Mouse (Mus musculus) hindbrain, embryonic 16.5 days (tissue): ENCODE measurements around the gene Ly6g6f. TPM values are rescaled to one million over a fixed set of nuclear protein-coding genes. Genes with fewer than 3 reads are reported as not detected.
A peak's percentile ranks its signal among the peaks of the same experiment; 100 is the strongest.
"Not testable (repeated sequence)": the region's sequence is repeated elsewhere in the genome, so short reads cannot be mapped to it uniquely, and the experiment has no call there.

Experiments
- ATAC-seq: fragments of 200-750 bp; cut with Nextera tagmentation; 2 replicates; pipeline ENCODE4 v1.8.0; 2017; ENCODE audit warnings: moderate TSS enrichment, moderate library complexity
- H3K27ac ChIP-seq: fragments of 300-500 bp; sonication (generic); 2 replicates; pipeline ENCODE4 v1.5.1; 2014; ENCODE audit warnings: low read depth, mild to moderate bottlenecking, control low read depth, low read length, moderate library complexity
- H3K27me3 ChIP-seq: fragments of 300-500 bp; sonication (generic); replicated peaks from 2 replicates; pipeline ENCODE4 v1.6.1; 2014; ENCODE audit warnings: low read length; ENCODE audit not compliant: control insufficient read depth, insufficient read depth
- H3K36me3 ChIP-seq: fragments of 300-500 bp; sonication (generic); 2 replicates; pipeline ENCODE4 v1.6.1; 2014; ENCODE audit warnings: mild to moderate bottlenecking, low read length, moderate library complexity, mixed read lengths; ENCODE audit not compliant: control insufficient read depth, insufficient read depth
- H3K4me1 ChIP-seq: fragments of 300-500 bp; sonication (generic); 2 replicates; pipeline ENCODE4 v1.6.1; 2014; ENCODE audit warnings: low read depth, low read length; ENCODE audit not compliant: control insufficient read depth, insufficient read depth
- H3K4me2 ChIP-seq: fragments of 300-500 bp; sonication (generic); 2 replicates; pipeline ENCODE4 v1.6.1; 2014; ENCODE audit warnings: mild to moderate bottlenecking, low read length, control low read depth, moderate library complexity
- H3K4me3 ChIP-seq: fragments of 300-500 bp; sonication (generic); 2 replicates; pipeline ENCODE4 v1.5.1; 2014; ENCODE audit warnings: mild to moderate bottlenecking, low read length, control low read depth, moderate library complexity
- H3K9ac ChIP-seq: fragments of 300-500 bp; sonication (generic); 2 replicates; pipeline ENCODE4 v1.6.1; 2014; ENCODE audit warnings: low read depth, mild to moderate bottlenecking, control low read depth, low read length, moderate library complexity
- H3K9me3 ChIP-seq: fragments of 300-500 bp; sonication (generic); 2 replicates; pipeline ENCODE4 v1.6.1; 2014; ENCODE audit warnings: mild to moderate bottlenecking, low read length, moderate library complexity; ENCODE audit not compliant: control insufficient read depth
- WGBS: fragments of 180-500 bp; shearing (Covaris S2); extraction: QIAGEN DNeasy Blood & Tissue Kit; methylation state at CpG from one replicate; pipeline ENCODE4 v1.1.7; 2014; 5-methylcytosine and 5-hydroxymethylcytosine counted together
- polyA plus RNA-seq: library from polyadenylated mRNA; unstranded; fragments of >200 nt; fragmentation: Nextera tagmentation; extraction: Ambion mirVana; gene quantifications from 2 replicates; pipeline ENCODE4 v1.2.1, GENCODE M21; 2015

The Ly6g6f gene
- polyA plus RNA-seq, 1 experiment from 2014 or later: not detected

DNA sequence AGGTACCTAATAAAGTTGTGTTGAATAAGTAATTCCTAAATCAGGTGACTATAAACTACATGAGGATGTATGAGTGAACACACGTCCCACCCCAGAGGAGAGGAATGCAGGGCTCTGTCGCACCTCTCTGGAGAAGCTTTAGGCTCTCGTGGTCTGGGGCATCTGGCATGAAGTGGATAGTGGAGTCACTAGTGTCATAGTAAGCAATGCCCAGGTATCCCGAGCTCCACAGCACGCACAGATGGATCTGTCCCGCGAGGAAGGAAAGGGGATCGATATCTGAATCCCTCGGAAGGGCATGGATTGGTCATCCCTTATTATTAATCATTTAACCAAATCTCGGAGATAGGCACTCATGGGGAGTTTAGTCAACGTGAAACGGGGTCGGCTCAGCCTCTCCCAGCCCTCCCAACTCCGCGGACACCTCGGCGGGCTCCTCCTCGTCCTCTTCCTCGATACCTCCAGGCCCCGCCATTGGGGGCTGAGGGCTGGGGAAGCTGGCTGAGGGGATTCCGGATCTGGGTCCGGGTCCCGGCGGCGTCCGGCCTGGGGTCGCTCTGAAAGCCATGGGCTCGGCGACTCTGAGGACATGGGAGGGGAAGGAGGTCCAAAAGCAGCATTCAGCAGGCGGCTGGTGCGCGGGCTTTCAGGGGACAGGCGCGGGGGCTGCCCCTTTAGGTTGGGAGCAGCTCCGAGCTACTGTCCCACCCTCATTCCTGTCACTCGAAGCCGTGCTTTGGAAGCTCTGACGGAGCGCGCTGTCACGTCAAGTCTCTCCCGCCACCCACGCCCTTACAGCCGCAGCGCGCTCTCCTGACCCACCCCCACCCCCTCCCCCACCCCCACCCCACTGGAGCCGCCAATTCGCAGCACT, 39.4 kb downstream of the Ly6g6f start:
- Histone ChIP-seq H3K4me1 (peaks cover 5% of the 10 kb centered on the region), H3K27me3 (no peaks in the 10 kb centered on the region), H3K9ac (peak overlapping the region; percentile 80), H3K36me3 (no peaks in the 10 kb centered on the region), H3K4me2 (peak overlapping the region; percentile 96), H3K9me3 (no peaks in the 10 kb centered on the region), H3K27ac (peak overlapping the region; percentile 73), H3K4me3 (peak overlapping the region; percentile 63)
- 4% methylated on average over 36 of the region's 48 CpGs for WGBS
- peak; percentile 78 for ATAC-seq

DNA sequence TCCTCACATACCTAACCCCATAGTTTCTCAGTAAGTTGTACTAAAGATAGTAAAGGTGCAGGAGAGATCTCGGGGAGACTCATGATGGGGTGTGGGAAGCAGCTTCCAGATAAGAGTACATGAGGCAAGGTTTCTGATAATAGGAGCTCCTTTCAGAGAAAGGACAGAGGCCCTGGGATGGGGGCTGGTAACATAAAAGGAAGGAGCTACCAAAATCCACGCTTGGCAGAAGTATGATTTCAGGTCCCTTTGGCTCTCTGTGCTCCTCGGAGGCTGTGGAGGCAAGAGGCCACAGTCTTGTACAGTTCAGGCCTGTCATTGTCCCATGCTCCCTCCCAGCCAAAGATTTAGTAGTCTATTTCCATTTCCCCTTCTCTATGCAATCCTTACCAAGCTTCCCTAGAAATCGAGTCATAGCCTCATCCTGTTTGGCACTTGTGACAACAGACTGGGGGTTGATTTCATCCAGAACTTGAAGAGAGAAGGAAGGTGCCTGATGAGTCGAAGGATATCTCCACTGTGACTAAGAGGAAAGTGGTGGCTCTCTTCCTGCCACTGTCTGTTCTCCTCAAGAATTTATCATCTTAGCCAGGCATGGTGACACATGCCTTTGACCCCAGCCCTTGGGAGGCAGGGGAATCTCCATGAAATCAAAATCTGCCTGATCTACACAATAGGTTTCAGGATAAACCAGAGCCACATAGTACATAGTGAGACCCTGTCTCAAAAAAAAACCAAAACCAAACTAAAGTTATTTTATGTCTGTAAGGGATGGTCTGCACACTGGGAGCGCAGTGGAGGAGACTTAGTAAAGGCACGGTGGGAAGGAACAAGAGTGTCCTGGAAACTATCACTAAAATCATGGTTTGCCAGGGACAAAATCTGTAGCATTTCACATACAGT, 40.3 kb downstream of the Ly6g6f start:
- Histone ChIP-seq H3K9me3 (no peaks in the 10 kb centered on the region), H3K4me2 (peak overlapping the region; percentile 96), H3K9ac (no peak overlapping the region), H3K27ac (no peak overlapping the region), H3K36me3 (no peaks in the 10 kb centered on the region), H3K4me1 (peaks cover 4% of the 10 kb centered on the region), H3K27me3 (no peaks in the 10 kb centered on the region), H3K4me3 (no peak overlapping the region; the same call in 1 of the 2 replicates)
- 89% methylated on average over 7 of the region's 7 CpGs for WGBS
- ATAC-seq: no peak

DNA sequence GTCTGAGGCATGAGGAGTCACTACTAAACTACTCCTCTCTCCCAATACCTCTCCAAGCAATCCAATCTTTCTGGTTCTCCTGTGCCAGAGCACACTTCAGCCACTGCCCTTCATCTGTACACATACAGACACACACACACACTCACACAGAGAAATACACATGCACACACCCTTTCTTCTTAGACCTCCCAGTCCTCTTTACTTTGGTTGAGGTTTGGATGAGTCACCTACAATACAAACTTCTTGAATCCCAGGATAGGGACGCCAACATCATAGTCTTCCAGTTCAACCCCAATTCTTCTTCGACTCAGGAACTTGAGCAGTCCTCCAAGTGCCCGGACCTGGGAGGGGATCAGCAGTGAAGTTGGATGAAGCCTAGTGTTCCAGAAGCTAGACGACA, 41.6 kb downstream of the Ly6g6f start:
- Histone ChIP-seq H3K36me3 (no peaks in the 10 kb centered on the region), H3K9me3 (no peaks in the 10 kb centered on the region), H3K9ac (no peak overlapping the region), H3K27ac (no peak overlapping the region), H3K27me3 (no peaks in the 10 kb centered on the region), H3K4me1 (no peaks in the 10 kb centered on the region), H3K4me2 (no peak overlapping the region), H3K4me3 (no peak overlapping the region)
- WGBS: 92% methylated on average over 4 of the region's 4 CpGs
- ATAC-seq: no peak

DNA sequence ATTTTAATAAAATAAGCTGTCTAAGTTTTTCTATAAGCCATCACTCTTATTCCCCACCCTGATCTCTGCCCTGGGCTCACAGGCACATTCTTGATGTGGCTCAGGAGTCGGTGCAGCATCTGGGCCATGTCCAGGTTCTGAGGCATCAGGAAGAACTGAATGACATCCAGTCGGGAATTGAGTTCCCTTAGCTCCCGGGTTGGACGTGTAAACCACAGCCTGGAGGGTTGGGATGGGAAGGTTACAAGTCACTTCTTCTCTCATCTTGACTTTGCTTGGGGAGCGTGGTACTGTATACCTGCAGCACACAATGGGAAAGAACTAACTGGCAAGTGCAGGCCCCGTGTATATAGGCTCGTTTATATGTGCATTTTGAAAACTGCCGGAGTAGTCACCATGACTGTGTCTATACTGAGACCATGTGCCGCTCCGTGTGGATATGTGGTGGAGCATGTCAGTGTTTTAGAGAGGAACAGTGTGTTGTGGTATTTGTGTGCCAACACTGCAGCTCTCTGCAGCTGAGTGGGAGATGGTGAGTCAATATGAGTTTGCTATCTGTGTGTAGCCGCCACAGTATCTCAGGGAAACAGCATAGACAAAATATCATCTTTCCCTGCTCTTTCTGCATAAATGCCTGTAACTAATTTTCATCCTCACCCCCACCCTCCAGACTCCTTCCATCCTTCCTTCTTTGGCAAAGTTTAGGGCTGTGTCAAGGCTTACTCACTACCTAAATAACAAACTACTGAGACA, 46.1 kb downstream of the Ly6g6f start:
- Histone ChIP-seq H3K36me3 (no peaks in the 10 kb centered on the region), H3K27ac (no peak overlapping the region), H3K9me3 (no peaks in the 10 kb centered on the region), H3K4me1 (no peaks in the 10 kb centered on the region), H3K4me2 (no peak overlapping the region), H3K27me3 (no peaks in the 10 kb centered on the region), H3K9ac (no peak overlapping the region), H3K4me3 (no peak overlapping the region)
- no peak for ATAC-seq
- WGBS: 88% methylated on average over 11 of the region's 11 CpGs

DNA sequence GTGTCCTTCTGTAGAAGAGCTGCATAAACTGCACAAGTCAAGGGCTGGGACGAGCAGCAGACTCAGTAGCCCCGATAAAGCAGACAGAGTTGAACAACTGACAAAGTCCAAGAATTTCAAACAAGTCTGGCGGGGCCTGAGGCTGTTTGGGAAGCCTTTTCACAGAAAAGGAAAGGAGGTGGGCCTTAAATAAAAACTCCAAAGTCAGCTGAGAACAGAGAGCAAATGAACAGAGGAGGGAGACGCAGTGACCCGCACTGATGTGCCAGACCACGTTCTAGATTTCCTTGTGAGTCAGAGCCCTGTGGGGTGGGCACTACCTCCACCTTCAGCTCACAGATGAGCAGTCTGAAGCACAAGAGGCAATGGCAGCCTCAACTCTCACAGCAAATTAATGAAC, 50.5 kb downstream of the Ly6g6f start:
- no peaks in the 10 kb centered on the region for H3K36me3 ChIP-seq
- WGBS: 86% methylated on average over 6 of the region's 6 CpGs
- no peaks in the 10 kb centered on the region for H3K27me3 ChIP-seq
- no peak overlapping the region for H3K4me2 ChIP-seq
- H3K27ac ChIP-seq: no peak overlapping the region
- H3K4me1 ChIP-seq: peaks cover 2% of the 10 kb centered on the region; the same call in 1 of the 2 replicates
- no peak overlapping the region for H3K4me3 ChIP-seq
- no peak overlapping the region for H3K9ac ChIP-seq
- ATAC-seq: no peak
- H3K9me3 ChIP-seq: no peaks in the 10 kb centered on the region

DNA sequence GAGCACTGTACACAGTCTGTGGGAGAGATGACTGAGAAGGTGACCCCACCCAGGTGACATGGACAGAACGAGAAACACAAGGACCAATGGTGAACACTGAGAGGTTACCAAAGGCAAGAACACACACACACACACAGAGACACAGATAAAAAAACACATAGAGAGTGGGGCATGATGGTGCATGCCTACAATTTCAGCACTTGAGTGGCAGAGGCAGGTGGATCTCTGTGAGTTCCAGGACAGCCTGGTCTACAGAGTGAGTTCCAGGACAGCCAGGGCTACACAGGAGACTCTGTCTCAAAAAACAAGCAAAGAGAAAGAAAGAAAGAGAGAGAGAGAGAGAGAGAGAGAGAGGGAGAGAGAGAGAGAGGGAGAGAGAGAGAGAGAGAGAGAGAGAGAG, 51.7 kb downstream of the Ly6g6f start:
- H3K27ac ChIP-seq, H3K4me2 ChIP-seq, H3K9ac ChIP-seq, H3K4me3 ChIP-seq, H3K27me3 ChIP-seq, ATAC-seq, H3K9me3 ChIP-seq, H3K4me1 ChIP-seq, H3K36me3 ChIP-seq: not testable (repeated sequence)
- WGBS: 89% methylated on average over 1 of the region's 1 CpGs

DNA sequence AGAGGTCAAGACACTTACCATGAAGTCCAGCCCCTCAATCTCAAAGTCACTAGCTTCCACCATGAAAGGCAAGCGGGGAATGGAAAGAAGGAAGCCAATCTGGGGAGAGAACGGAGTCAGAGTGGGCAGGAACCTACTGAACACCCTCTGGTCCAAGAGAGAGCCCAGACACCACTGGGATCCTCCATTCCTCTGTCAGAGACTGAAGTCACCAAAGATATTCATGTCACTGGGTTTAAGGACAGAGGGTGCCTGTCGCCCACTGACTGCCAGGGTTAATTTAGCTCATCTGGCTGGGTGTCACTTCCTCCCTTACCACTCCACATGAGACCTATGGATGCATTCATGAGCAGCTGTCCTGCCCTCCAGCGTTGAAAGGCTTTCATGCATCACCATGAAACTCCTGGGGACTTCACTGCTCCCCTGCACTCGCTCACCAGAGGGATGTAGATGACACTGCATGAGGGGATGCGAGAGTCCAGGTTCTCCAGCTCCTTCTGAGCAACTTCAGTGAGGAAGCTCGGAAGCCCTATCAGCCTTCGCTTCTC, 53.0 kb downstream of the Ly6g6f start:
- no peaks in the 10 kb centered on the region for H3K9me3 ChIP-seq
- ATAC-seq: no peak
- 65% methylated on average over 8 of the region's 8 CpGs for WGBS

DNA sequence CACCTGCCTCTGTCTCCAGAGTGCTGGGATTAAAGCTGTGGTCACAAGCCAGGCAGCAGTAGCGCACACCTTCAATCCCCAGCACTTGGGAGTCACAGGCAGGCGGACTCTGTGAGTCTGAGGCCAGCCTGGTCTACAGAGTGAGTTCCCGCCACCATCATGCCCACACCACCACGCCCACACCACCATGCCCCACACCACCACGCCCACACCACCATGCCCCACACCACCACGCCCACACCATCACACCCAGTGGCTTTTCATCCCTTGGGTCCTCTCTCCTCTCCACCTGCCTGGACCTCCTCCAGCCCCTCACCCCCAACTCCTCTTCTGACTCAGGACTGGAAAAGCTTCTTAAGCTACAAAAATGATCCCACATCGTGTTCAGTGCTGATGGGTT, 53.5 kb downstream of the Ly6g6f start:
- Histone ChIP-seq H3K4me1 (peaks cover 10% of the 10 kb centered on the region), H3K27me3 (no peaks in the 10 kb centered on the region), H3K36me3 (no peaks in the 10 kb centered on the region), H3K4me2 (no peak overlapping the region), H3K9ac (no peak overlapping the region), H3K27ac (no peak overlapping the region), H3K4me3 (no peak overlapping the region), H3K9me3 (no peaks in the 10 kb centered on the region)
- ATAC-seq: no peak
- 90% methylated on average over 7 of the region's 7 CpGs for WGBS

More for the DNA sequence above, 53.0 kb downstream of the Ly6g6f start:
- Histone ChIP-seq H3K4me3 (no peak overlapping the region), H3K4me1 (peaks cover 7% of the 10 kb centered on the region), H3K36me3 (no peaks in the 10 kb centered on the region), H3K4me2 (no peak overlapping the region), H3K27me3 (no peaks in the 10 kb centered on the region), H3K9ac (no peak overlapping the region), H3K27ac (no peak overlapping the region)
